Mouse (Mus musculus) stomach, embryonic 14.5 days (tissue): ENCODE measurements at regions not wholly inside any gene's neighbourhood (a gene's known extent, or its start where the extent isn't known, plus 50 kb on each side); places are given as distances from the start of the nearest gene placed in this dataset.

Experiments
- ATAC-seq: fragments of 200-750 bp; cut with Nextera tagmentation; 2 replicates; pipeline ENCODE4 v1.8.0; 2017; ENCODE audit warnings: low read depth, moderate TSS enrichment; ENCODE audit not compliant: insufficient number of reproducible peaks, insufficient read depth, low FRiP score
- H3K27ac ChIP-seq: fragments of 300-500 bp; sonication (generic); 2 replicates; pipeline ENCODE4 v1.5.1; 2014; ENCODE audit warnings: mild to moderate bottlenecking, low read length, moderate library complexity, mixed read lengths
- H3K27me3 ChIP-seq: fragments of 300-500 bp; sonication (generic); 2 replicates; pipeline ENCODE4 v1.6.1; 2014; ENCODE audit warnings: low read length, control low read depth, mixed read lengths; ENCODE audit not compliant: control insufficient read depth, insufficient read depth
- H3K36me3 ChIP-seq: fragments of 300-500 bp; sonication (generic); 2 replicates; pipeline ENCODE4 v1.6.1; 2014; ENCODE audit warnings: mild to moderate bottlenecking, control low read depth, low read length, moderate library complexity, mixed read lengths; ENCODE audit not compliant: control insufficient read depth, insufficient read depth
- H3K4me1 ChIP-seq: fragments of 300-500 bp; sonication (generic); 2 replicates; pipeline ENCODE4 v1.6.1; 2014; ENCODE audit warnings: low read length, control low read depth, mixed read lengths; ENCODE audit not compliant: control insufficient read depth, insufficient read depth
- H3K4me2 ChIP-seq: fragments of 300-500 bp; sonication (generic); replicated peaks from 2 replicates; pipeline ENCODE4 v1.6.1; 2014; ENCODE audit warnings: low read depth, low read length, control low read depth
- H3K4me3 ChIP-seq: fragments of 300-500 bp; sonication (generic); 2 replicates; pipeline ENCODE4 v1.5.1; 2014; ENCODE audit warnings: low read depth, low read length, control low read depth
- H3K9ac ChIP-seq: fragments of 300-500 bp; sonication (generic); replicated peaks from 2 replicates; pipeline ENCODE4 v1.6.1; 2014; ENCODE audit warnings: low read depth, mild to moderate bottlenecking, control low read depth, low read length, moderate library complexity, mixed read lengths
- H3K9me3 ChIP-seq: fragments of 300-500 bp; sonication (generic); 2 replicates; pipeline ENCODE4 v1.6.1; 2016; ENCODE audit warnings: low read depth, low read length, control low read depth; ENCODE audit not compliant: control insufficient read depth
- WGBS: fragments of 180-500 bp; shearing (Covaris S2); extraction: QIAGEN DNeasy Blood & Tissue Kit; methylation state at CpG from one replicate; pipeline ENCODE4 v1.1.7; 2014; 5-methylcytosine and 5-hydroxymethylcytosine counted together

DNA sequence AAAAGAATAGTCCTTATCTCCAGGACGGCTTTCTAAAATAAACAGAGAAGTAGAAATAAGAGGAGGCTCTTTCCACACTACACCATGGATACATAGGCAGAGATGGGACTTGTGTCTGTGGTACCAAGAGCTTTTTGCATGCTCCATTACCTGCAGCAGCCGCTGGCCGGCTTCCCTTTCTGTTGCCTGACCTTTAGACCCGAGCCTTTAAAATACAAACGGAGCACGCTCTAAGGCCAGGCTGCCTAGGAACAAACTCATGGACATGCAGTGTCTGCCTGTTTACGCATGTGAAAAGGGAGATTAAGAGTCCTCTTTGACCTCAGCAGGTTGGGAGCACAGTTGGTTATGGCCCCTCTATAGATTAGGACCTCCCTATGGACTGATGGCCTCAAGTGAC, 81.1 kb upstream of the Egr2 start:
- 30% methylated on average over 7 of the region's 7 CpGs for WGBS
- H3K9me3 ChIP-seq = no peaks in the 10 kb centered on the region
- no peak for ATAC-seq
- H3K9ac ChIP-seq = no peak overlapping the region
- H3K36me3 ChIP-seq = no peaks in the 10 kb centered on the region
- no peak overlapping the region for H3K4me3 ChIP-seq
- H3K4me1 ChIP-seq = no peaks in the 10 kb centered on the region
- no peaks in the 10 kb centered on the region for H3K27me3 ChIP-seq
- H3K4me2 ChIP-seq = no peak overlapping the region
- H3K27ac ChIP-seq = no peak overlapping the region

- no peak for ATAC-seq
- H3K4me2 ChIP-seq = no peak overlapping the region; the same call in 1 of the 2 replicates
- H3K27ac ChIP-seq = no peak overlapping the region
- H3K4me3 ChIP-seq = no peak overlapping the region
- no peak overlapping the region for H3K9ac ChIP-seq
- no peaks in the 10 kb centered on the region for H3K4me1 ChIP-seq
- 37% methylated on average over 22 of the region's 22 CpGs for WGBS
- no peaks in the 10 kb centered on the region for H3K36me3 ChIP-seq
- H3K9me3 ChIP-seq = no peaks in the 10 kb centered on the region
- H3K27me3 ChIP-seq = no peaks in the 10 kb centered on the region
Measured at GRCm38 (mm10) chr10:67458447-67459272, 76.6 kb upstream of the Egr2 start.

DNA sequence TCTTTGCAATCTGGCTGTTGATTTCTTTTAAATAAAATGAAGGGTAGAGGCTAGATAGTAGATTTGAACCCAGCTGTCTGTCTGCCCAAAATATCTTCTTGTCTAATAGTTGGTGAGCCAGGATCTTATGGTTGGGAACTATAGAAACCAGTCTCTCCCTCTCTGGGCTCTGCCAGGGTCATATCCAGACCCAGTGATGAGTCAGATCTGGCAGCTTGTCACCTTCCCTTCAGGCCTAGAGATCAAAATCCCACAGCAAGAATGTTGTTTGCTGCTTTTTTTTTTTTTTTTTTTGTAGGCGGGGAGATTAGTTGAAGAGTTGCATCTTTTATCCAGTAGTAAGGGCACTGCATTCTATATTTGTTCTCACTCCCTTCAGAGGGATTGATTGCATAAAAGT, 74.0 kb upstream of the Egr2 start:
- ATAC-seq = no peak
- WGBS = 94% methylated on average over 1 of the region's 1 CpGs
- no peak overlapping the region for H3K4me3 ChIP-seq
- H3K9ac ChIP-seq = no peak overlapping the region
- no peak overlapping the region for H3K27ac ChIP-seq
- no peaks in the 10 kb centered on the region for H3K9me3 ChIP-seq
- H3K4me2 ChIP-seq = no peak overlapping the region
- no peaks in the 10 kb centered on the region for H3K36me3 ChIP-seq
- no peaks in the 10 kb centered on the region for H3K4me1 ChIP-seq
- H3K27me3 ChIP-seq = no peaks in the 10 kb centered on the region

- Histone ChIP-seq H3K4me2 (no peak overlapping the region), H3K4me1 (no peaks in the 10 kb centered on the region), H3K27ac (no peak overlapping the region), H3K36me3 (no peaks in the 10 kb centered on the region), H3K9me3 (no peaks in the 10 kb centered on the region), H3K9ac (no peak overlapping the region), H3K27me3 (no peaks in the 10 kb centered on the region), H3K4me3 (no peak overlapping the region)
- WGBS = 70% methylated on average over 1 of the region's 1 CpGs
- no peak for ATAC-seq
Measured at GRCm38 (mm10) chr10:67461862-67462261, 73.4 kb upstream of the Egr2 start.

GRCm38 (mm10) chr10:67468724-67469123, 66.6 kb upstream of the Egr2 start:
- H3K4me1 ChIP-seq = no peaks in the 10 kb centered on the region
- 56% methylated on average over 8 of the region's 8 CpGs for WGBS

GRCm38 (mm10) chr10:67473016-67473415, 62.3 kb upstream of the Egr2 start:
- no peaks in the 10 kb centered on the region for H3K4me1 ChIP-seq
- no peaks in the 10 kb centered on the region for H3K27me3 ChIP-seq
- H3K4me3 ChIP-seq = no peak overlapping the region
- ATAC-seq = no peak
- WGBS = 84% methylated on average over 6 of the region's 6 CpGs
- H3K9ac ChIP-seq = no peak overlapping the region
- no peaks in the 10 kb centered on the region for H3K36me3 ChIP-seq
- H3K9me3 ChIP-seq = no peaks in the 10 kb centered on the region
- no peak overlapping the region for H3K27ac ChIP-seq
- no peak overlapping the region for H3K4me2 ChIP-seq

More at GRCm38 (mm10) chr10:67468724-67469123, 66.6 kb upstream of the Egr2 start:
- Histone ChIP-seq H3K9me3 (no peaks in the 10 kb centered on the region), H3K27ac (no peak overlapping the region), H3K36me3 (no peaks in the 10 kb centered on the region), H3K9ac (no peak overlapping the region), H3K4me2 (no peak overlapping the region), H3K27me3 (no peaks in the 10 kb centered on the region), H3K4me3 (no peak overlapping the region)
- ATAC-seq = no peak

DNA sequence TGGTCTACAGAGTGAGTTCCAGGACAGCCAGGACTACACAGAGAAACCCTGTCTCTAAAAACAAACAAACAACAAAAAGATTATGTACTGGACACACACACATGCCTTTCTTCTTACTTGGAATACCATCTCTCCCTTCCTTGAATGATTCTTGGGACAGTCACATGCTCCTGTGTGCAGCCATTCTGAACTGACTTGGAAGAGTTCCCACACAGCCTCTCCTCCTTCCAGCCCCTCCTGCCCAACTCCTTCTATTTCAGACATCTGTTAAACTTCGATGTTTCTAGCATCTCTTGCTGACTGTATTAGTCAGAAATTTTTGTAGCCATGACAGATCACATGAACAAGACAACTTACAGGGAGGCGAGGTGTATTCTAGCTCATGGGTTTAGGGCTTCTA, 60.9 kb upstream of the Egr2 start:
- no peaks in the 10 kb centered on the region for H3K4me1 ChIP-seq
- H3K9me3 ChIP-seq = no peaks in the 10 kb centered on the region
- H3K4me3 ChIP-seq = no peak overlapping the region
- no peak for ATAC-seq
- no peaks in the 10 kb centered on the region for H3K27me3 ChIP-seq
- no peak overlapping the region for H3K27ac ChIP-seq
- WGBS = 60% methylated on average over 2 of the region's 2 CpGs
- H3K36me3 ChIP-seq = no peaks in the 10 kb centered on the region
- no peak overlapping the region for H3K9ac ChIP-seq
- no peak overlapping the region for H3K4me2 ChIP-seq

GRCm38 (mm10) chr10:67482268-67482667, 53.0 kb upstream of the Egr2 start:
- Histone ChIP-seq H3K36me3 (no peaks in the 10 kb centered on the region), H3K4me2 (no peak overlapping the region), H3K9ac (no peak overlapping the region), H3K27ac (no peak overlapping the region), H3K9me3 (peaks cover 9% of the 10 kb centered on the region; the same call in 1 of the 2 replicates), H3K4me1 (no peaks in the 10 kb centered on the region), H3K27me3 (no peaks in the 10 kb centered on the region), H3K4me3 (no peak overlapping the region)
- no peak for ATAC-seq
- WGBS = 62% methylated on average over 14 of the region's 14 CpGs

DNA sequence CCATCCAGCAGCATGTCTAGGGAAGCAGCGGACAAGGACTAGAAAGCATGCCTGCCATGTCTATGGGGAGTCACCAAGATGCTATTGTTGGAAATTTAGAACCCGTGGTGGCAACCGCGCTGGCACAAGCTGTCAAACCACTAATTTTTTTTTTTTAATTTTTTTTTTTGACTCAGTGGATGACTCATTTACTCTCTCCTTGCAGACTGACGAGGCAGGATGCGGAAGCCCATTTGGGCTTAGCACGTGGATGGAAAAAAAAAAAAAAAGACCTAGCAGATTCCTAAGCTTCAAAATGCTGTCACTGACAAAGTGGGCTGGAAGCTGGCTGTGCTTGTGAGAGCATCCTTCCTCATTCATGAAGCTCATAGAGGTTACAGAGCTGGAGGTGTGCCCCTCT, 51.9 kb upstream of the Egr2 start:
- WGBS = 74% methylated on average over 7 of the region's 7 CpGs
- H3K27ac ChIP-seq = no peak overlapping the region
- no peak overlapping the region for H3K9ac ChIP-seq
- H3K4me1 ChIP-seq = no peaks in the 10 kb centered on the region
- H3K36me3 ChIP-seq = no peaks in the 10 kb centered on the region
- no peaks in the 10 kb centered on the region for H3K27me3 ChIP-seq
- H3K9me3 ChIP-seq = peaks cover 9% of the 10 kb centered on the region; the same call in 1 of the 2 replicates
- ATAC-seq = no peak
- no peak overlapping the region for H3K4me2 ChIP-seq
- no peak overlapping the region for H3K4me3 ChIP-seq
